Mouse (Mus musculus) v-Abl transformed pro-B cells (cell line): Measurements from ENCODE around the gene Frg2f1.

Source experiments
- in situ Hi-C, 2 experiments: fragments of 400-800 bp; cut with MboI; formaldehyde crosslinking; loops; one replicate each; pipeline ENCODE4 v1.15.1; 2025; ENCODE audit not compliant: unreplicated experiment in 2 of 2

Frg2f1 gene

DNA sequence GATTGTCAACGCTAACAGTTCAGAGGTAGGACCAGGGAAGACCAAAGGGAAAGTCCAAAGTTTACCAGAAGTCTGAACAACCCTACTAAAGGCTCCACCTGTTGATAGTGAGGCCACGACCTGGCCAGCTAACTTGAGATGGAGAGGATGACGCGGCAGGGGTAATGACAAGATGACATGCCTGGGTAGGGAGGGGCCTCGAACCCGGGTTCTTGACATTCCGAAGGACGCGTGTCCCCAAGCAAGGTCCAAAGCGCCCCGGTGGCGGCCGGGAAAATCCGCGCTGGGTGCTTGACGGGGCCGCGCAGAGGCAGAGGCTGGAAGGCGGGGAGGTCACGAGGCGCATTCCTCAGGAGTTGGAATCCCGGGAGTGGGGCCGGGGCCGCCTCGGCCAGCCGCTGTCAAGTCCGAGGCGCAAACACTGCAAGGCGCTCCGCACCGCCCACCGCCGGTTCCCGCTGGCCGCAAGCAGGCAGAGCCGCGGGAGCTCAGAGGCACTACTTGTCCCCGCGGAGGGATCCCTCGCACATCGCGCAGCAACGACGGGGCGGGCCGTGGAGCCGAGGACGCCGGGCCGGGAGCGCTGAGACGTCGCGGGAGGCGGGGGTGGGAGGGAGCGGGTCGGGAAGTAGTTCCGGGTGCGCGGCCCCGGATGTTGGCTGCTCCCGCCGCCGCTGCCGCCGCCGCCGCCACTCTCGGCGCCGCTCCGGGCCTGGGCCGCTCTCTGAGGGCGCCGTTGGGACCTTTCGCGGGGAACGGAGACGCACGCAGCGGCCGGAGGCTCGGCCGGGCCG lies at the start of gene Frg2f1:
TSS of gene Frg2f1 (minus strand) at position 499 of the 794 bp plus-strand sequence.
- in situ Hi-C loops = loop anchor here (10.0 kb wide), 2 partner anchors 114 to 294 kb away; partner anchors contain the start of genes Ppcs (in 2 of the 2) and Zmynd12 (in 2 of the 2)

DNA sequence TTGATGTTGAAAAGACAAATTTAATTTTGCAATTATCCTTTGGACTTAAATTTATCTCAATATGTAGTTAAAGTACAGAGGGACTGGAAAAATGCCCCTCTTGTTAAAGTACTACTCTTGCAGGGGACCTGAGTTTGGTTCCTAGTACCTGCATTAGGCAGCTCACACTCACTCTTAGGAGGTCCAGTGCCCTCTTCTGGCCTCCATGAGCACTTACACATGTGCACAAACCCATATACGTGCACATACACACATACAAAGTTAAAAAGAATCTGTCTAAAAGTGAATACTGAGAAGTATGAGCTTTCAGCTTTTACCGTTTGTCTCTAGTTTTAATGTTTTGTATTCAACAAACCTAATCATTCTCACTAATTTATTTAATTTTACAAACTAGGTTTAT lies 48.7 kb upstream of the Frg2f1 start:
- in situ Hi-C loops = no loop called here

DNA sequence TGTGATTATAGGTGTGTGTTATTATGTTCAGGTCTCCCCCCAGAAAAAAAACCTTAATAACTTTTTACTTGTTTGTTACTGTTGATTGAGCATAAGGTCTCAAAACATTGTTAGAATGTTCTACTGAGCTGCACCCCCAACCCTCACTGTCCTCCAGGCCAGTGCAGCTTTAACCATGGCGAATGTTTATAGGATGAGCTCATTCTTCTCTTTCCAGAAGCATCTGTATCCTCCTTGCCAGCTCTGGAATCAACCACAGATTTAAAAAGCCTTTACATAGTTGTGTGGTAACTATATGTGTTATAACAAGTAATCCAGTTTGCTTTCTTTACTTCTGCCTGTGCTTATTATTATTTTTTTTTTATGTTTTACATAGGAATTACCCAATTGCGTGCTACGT lies 36.1 kb upstream of the Frg2f1 start:
- in situ Hi-C loops = no loop called here

DNA sequence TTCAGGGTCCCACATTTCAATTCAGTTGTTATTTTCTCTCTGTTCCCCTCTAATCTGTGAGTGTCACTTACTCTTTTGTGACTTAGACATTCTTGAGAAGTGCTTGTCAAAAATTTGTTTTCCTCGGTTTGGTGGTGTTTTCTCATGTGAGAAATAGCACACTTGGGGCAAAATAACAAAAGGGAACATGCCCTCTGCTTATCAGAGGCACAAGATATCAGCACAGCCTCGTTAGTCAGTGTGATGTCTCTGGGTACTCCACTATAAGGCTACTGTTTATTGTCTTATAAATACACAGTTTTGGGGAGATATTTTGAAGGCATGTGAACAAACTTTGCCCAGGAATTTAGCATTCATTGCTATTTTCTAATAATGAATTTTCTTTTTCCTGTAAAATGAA lies 35.2 kb upstream of the Frg2f1 start:
- in situ Hi-C loops = no loop called here

DNA sequence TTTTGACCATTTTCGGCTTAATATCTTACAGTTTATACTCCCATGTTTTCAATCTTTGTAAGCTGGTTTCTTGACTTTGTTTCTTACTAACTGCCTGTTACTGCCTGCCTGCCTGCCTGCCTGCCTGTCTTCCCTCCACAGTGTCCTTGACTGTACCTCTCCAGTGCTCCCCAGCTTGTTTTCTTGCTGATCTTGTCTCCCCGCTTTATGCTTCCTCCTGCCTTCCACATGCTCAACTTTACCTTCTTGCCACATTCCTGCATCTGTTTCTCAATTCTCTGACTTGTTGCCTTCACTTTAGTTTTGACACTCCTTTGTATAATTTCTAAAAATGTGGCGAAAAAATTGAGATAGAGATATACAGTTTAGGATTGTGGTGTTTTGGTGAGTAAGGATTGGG lies 33.4 kb upstream of the Frg2f1 start:
- in situ Hi-C loops = no loop called here

DNA sequence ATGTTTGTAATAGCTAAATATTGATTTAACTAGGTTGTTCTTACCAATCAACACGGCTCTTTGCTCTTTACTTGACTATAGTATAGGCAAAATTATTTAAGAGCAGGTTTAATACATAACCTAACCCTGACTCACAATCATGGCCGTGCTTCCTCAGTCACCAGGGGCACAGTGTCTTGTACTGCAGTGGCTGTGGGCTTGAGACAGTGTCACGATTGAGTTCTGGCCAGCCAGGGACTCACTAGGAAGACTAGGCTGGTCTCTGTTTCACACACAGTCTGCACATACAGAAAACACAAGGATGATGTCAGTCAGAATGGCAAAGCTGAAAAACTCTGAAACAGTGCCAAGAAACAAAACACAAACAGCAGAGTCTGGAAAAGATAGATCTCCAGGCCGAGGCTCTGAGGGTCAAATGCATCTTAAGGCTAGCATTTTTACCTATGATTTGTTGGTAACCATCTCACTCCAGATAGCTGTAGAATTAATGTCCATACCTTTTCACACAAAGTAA lies 27.1 kb upstream of the Frg2f1 start:
- in situ Hi-C loops = no loop called here

DNA sequence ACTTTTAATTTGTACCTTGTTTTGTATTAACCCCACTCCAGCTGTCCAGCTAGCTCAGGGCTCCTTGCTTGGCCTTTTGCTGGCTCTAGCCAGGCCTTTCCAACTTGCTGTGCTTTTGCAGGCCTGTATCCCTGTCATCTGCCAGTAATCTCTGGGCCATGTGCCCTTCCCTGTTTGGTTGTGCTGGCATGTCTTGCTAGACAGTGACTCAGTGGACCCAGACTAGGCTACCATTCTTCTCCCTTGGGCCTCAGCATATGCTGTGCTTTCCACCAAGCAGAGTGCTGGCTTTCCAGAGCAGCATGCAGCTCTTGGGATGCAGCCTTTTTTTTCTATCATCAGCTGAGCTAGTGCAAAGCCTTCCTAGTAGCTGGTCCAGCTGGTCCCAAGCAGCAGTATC lies 23.8 kb upstream of the Frg2f1 start:
- in situ Hi-C loops = no loop called here

DNA sequence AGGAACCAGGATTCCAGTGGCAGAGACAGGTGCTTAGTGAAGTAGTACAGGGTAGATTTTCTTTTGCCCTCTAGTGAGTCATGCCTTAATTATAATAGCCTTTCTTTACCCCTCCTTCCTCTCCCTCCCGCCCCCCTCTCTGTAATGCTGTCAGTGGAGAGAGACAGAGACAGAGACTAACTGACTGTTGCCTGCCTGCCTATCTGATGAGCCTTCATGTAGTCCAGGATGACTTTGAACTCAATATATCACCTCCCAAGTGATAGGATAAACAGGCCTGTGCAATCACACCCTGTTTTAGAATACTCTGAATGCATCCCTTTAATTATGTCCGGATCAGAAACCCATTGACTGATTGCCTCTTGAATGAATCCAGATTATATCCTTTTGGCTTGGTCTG lies 16.1 kb upstream of the Frg2f1 start:
- in situ Hi-C loops = no loop called here

DNA sequence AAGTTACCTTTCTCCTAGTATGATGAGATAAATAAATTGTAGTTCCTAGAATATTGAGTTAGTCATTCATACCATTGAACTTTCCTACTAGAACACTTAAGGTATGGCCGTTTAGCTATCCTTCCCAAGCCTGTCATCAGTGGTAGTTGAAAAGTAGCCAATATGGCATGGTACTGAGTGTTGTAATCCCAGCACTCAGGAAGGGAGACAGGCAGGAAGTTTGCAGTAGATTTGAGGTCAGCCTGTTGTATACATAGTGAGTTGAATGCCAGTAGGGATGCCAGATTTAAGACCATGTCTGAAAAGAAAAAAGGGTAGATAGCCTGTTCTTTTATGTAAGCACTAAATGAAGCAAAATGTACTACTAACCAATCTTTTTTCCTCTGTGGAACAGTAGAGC lies 11.5 kb upstream of the Frg2f1 start:
- in situ Hi-C loops = no loop called here

DNA sequence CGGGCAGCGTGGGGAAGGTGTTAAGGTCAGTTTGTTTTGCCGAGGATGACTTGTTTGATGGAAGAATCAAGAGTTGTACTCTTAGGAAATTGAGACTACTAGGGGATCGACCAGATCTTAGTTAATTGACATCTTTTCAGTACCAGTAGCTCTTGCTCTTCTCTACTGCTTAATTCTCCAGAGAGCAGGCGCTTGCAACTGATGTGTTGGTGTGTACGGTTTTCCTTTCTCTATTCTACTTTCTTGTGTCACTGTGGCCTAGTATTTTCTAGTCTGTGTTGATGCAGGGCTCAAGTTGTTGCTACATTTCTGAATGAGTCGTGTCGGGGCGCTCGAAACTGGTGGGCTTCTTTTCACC lies 1.2 kb upstream of the Frg2f1 start:
- in situ Hi-C loops = no loop called here

DNA sequence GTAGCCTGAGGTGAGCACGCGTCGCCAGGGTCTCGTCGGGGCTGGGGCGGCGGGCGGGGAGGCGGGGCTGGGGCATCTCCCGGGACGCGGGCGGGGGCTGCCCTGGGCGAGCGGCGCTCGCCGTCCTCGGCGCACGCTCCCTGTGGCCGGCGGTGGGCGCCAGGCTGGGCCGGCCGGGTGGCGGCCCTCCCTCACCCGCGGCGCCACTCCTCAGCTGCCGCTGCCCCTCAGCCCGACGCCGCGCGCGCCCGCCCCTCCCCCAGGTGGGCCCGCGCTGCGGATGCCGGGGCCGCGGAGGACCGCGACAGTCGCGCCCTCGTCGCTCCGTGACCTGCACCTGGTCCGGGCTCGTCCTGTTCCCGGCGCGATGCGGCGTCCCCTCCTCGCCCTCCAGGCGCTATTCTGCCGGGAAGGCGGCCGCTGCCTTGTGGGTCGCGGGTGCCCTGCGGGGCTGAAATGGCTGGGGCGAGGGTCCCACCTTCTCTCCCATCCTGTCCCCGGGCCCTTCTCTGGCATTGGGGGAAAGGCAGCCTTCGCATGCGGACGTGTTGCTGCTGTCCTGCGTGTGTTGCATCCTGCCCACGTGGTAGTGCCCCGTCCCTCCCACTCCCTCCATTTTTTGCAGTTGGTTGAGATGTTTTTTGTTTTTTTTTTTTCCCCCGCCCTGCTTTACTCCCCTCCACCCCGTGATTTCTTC lies 655 bp upstream of the Frg2f1 start:
- in situ Hi-C loops = loop anchor here (10.0 kb wide), 2 partner anchors 115 to 295 kb away; partner anchors contain the start of genes Ppcs (in 2 of the 2) and Zmynd12 (in 2 of the 2)

DNA sequence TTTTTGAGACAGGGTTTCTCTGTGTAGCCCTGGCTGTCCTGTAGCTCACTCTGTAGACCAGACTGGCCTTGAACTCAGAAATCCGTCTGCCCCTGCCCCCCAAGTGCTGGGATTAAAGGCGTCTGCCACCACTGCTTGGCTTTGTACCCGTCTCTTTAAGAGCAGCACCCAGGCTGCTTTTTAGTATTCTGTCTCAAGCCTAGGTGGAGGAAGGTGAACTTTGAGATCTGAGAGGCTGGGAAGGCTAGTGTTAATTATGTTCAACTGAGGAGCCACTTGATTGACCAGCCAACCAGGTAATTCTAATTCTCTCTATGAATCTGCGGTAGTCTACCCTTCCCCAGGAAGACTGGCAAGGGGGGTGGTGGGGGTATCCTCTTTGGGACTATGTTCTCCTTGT lies 1.9 kb downstream of the Frg2f1 start:
- in situ Hi-C loops = loop anchor here (10.0 kb wide), 2 partner anchors 113 to 293 kb away; partner anchors contain the start of genes Ppcs (in 2 of the 2) and Zmynd12 (in 2 of the 2)

DNA sequence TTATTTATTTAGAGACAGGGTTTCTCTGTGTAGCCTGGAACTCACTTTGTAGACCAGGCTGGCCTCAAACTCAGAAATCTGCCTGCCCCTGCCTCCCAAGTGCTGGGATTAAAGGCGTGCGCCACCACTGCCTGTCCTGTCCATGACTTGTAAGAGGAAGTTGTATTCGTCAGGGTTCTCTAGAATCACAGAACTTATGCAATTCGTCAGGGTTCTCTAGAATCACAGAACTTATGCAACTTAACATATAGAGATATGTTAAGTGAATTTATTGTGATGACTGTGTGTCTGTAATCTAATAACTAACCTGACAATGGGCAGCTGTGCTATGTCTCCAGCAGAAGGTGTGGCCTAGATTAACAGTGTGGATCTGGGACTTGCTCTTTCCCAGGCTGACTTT lies 2.7 kb downstream of the Frg2f1 start, which contains the start of gene Foxj3:
TSS of gene Foxj3 (plus strand) at position 390 of the 400 bp plus-strand sequence.
- in situ Hi-C loops = loop anchor here (10.0 kb wide), 2 partner anchors 112 to 292 kb away; partner anchors contain the start of genes Ppcs (in 2 of the 2) and Zmynd12 (in 2 of the 2)

DNA sequence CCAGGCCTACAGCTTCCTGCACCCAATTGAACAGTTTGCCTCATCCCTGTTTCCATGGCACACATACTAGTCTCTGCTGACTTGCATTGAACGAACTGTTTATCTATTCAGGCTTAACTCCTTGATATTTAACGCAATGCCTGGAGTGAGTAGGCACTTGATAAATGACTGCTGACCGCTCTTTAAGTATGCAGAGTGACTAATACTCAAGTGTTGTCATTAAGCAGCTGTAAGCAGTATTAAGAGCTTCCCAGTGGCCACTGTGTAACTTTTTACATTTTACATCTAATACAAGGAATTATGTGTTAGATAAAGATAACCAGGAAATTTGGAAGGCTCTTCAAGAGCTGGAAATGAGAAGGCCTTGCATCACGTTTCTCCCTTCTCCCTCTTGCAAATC lies 4.2 kb downstream of the Frg2f1 start:
- in situ Hi-C loops = loop anchor here (10.0 kb wide), 2 partner anchors 110 to 290 kb away; partner anchors contain the start of genes Ppcs (in 2 of the 2) and Zmynd12 (in 2 of the 2)

DNA sequence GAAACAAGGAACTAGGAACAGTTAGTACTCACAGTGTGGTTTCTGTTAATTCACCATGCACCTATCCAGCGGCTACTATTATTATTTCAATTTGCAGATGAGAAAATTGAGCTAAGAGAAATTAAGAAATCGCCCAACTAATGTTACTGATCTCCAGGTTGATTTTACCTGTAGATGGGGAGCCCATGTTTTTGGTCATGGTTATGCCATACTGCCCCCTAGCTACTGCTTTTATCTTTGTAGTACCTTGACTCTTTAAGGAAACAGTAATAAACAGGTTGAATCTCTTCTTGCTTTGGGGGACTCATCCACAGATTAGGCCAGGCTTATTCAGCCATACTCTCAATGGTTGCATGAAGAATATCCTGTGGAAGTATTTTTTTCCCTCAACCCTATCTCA lies 7.5 kb downstream of the Frg2f1 start:
- in situ Hi-C loops = loop anchor here (5.0 to 10.0 kb wide), 3 partner anchors 107 to 290 kb away; partner anchors contain the start of genes Ppcs (in 2 of the 2) and Zmynd12 (in 2 of the 2)

DNA sequence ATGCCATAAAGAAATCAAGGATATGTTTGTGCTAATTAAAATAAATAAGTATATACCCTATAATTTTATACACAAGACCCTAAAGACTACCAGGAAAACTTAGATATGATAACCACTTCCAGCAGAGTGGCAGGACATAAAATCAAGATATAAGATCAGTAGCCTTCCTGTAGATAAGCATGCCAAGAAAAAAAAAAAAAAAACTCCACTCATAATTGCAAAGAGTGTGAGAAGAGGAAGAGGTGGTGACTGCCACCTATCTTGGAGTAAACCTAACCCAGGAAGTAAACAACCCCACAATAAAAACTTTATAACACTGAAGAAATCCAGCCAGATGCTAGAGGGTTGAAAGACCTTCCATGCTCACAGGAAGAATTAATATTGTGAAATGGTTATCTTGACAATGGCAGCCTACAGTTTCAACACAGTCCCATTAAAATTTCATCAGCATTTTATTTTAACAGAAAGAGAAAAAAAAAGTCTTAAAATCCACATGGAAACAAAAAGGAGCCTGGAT lies 12.9 kb downstream of the Frg2f1 start:
- in situ Hi-C loops = no loop called here

DNA sequence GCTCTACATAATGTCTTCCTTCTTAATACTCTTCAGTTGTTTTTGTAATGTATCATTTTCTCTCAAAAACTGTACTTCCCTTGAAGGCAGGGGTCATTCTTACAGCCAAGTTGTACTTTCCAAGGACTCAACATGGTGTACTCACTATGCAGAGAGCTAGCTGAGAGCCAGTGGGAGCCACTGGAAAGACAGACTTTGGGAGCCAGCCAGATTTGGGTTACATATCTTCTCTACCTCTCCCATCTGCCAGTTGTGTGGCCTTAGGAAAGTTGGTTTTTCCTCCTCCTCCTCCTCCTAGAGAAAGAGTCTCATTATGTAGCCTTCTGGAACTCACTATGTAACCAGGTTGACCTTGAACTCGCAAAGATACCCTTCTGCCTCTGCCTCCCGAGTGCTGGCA lies 14.9 kb downstream of the Frg2f1 start:
- in situ Hi-C loops = no loop called here

DNA sequence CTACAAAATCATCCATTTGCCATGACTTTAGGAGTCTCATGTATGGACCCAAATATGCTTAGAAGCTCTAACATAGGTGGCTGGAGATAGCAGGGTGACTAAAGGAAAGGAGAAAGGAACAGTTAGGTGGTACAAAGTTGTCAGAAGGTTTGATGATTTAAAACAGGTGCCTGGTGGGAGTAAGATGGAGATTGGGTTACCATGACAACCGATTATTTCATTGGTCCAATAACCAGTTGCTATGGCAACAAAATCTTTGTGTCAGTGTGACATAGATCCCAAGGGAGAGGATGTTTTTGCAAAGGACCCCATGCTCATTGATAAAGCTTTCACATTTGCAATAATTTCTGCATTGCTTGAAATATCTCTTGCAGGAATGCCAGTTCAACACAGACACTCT lies 15.3 kb downstream of the Frg2f1 start:
- in situ Hi-C loops = no loop called here

DNA sequence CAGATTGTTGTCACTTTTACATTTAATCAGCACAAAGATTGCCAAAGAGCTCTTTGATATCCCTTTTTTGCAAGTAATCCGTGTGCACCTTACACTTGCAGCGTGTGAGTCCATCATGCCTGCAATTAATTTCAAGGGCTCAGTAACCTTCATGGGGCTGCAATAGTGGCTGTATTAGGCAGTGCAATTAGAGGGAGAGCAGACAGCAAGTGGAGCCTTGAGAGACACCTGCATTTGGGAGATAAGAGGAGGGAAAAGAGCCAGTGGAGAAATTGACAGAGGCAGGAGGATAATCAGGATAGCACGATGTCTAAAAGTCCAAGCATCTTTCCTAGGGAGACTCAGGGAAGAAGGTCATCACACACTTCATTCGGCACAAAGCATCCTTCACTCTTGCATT lies 15.8 kb downstream of the Frg2f1 start:
- in situ Hi-C loops = no loop called here

DNA sequence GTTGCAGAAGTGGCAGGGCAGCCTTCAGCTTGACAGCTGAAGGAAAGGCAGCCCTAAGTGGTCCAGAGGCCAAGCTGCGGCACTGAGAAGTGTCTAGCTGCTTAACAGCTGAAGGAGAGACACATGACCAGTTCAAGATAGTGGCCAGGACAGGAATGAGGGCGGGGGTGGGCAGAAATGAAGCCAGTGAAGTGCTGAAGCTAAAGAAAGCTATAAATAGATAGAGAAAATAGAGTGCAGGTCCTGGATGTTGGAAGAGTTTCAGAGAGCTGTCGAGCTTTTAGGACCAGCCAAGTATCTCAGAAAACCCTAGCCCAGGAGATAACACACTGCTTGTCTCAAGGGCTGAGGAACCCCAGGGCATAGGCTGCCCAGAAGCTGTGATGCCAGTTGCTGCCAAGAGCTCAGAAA lies 26.6 kb downstream of the Frg2f1 start:
- in situ Hi-C loops = no loop called here

DNA sequence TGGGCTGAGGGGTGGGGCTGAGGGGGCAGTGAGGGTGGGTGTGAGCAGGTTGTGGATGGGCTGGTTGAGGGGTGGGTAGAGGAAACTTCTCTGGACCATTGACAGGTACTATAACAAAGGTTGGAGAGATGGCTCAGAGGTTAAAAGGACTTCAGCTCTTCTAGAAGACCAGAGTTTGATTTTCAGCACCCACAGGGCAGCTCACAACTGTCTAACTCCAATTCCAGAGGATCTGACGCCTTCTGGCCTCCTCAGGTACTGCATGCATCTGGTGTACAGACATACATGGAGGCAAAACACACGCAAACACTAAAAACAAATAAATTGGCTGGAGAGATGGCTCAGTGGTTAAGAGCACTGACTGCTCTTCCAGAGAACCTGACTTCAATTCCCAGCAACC lies 27.7 kb downstream of the Frg2f1 start:
- in situ Hi-C loops = no loop called here
